Mouse (Mus musculus): ENCODE measurements around the gene Ccdc175. TPM values are rescaled to one million over a fixed set of nuclear protein-coding genes. Genes with fewer than 3 reads are reported as not detected.

Ccdc175 gene
- polyA plus RNA-seq, 1 experiment = not detected

- Histone ChIP-seq H3K4me3 (ENCODE audit: insufficient read depth, low read length) (no peak overlapping the region), H3K4me1 (ENCODE audit: control insufficient read depth, insufficient read depth, low read length) (no peaks in the 10 kb centered on the region), H3K27ac (ENCODE audit: insufficient read depth, low read length) (no peak overlapping the region)
- TF ChIP-seq CTCF (IDR thresholded peaks at IDR 0.05; ENCODE audit: borderline replicate concordance, insufficient read depth, low read length) = no peak
- no peak for TF ChIP-seq POLR2A (IDR thresholded peaks at IDR 0.05; ENCODE audit: low read depth, low read length)
Measured at GRCm38 (mm10) chr12:72104525-72105281, 80.1 kb downstream of the Ccdc175 start.

- Histone ChIP-seq H3K27ac (ENCODE audit: insufficient read depth, low read length) (no peak overlapping the region), H3K4me1 (ENCODE audit: control insufficient read depth, insufficient read depth, low read length) (no peaks in the 10 kb centered on the region), H3K4me3 (ENCODE audit: insufficient read depth, low read length) (no peak overlapping the region)
- TF ChIP-seq POLR2A (IDR thresholded peaks at IDR 0.05; ENCODE audit: low read depth, low read length) = no peak
Measured at GRCm38 (mm10) chr12:72104027-72104426, 80.8 kb downstream of the Ccdc175 start.

GRCm38 (mm10) chr12:72102776-72103175, 82.1 kb downstream of the Ccdc175 start:
- no peak for TF ChIP-seq POLR2A (IDR thresholded peaks at IDR 0.05; ENCODE audit: low read depth, low read length)
- TF ChIP-seq CTCF (IDR thresholded peaks at IDR 0.05; ENCODE audit: borderline replicate concordance, insufficient read depth, low read length) = no peak
- Histone ChIP-seq H3K4me1 (ENCODE audit: control insufficient read depth, insufficient read depth, low read length) (no peaks in the 10 kb centered on the region), H3K27ac (ENCODE audit: insufficient read depth, low read length) (no peak overlapping the region), H3K4me3 (ENCODE audit: insufficient read depth, low read length) (no peak overlapping the region)

GRCm38 (mm10) chr12:72096966-72097365, 87.9 kb downstream of the Ccdc175 start:
- Histone ChIP-seq H3K4me1 (ENCODE audit: control insufficient read depth, insufficient read depth, low read length) (no peaks in the 10 kb centered on the region), H3K27ac (ENCODE audit: insufficient read depth, low read length) (no peak overlapping the region), H3K4me3 (ENCODE audit: insufficient read depth, low read length) (no peak overlapping the region)
- TF ChIP-seq CTCF (IDR thresholded peaks at IDR 0.05; ENCODE audit: borderline replicate concordance, insufficient read depth, low read length) (no peak), POLR2A (IDR thresholded peaks at IDR 0.05; ENCODE audit: low read depth, low read length) (no peak)

GRCm38 (mm10) chr12:72089802-72090201, 95.0 kb downstream of the Ccdc175 start:
- H3K4me1 ChIP-seq (ENCODE audit: control insufficient read depth, insufficient read depth, low read length) = no peaks in the 10 kb centered on the region
- TF ChIP-seq CTCF (IDR thresholded peaks at IDR 0.05; ENCODE audit: borderline replicate concordance, insufficient read depth, low read length) (no peak), POLR2A (IDR thresholded peaks at IDR 0.05; ENCODE audit: low read depth, low read length) (no peak)
- H3K4me3 ChIP-seq (ENCODE audit: insufficient read depth, low read length) = no peak overlapping the region
- H3K27ac ChIP-seq (ENCODE audit: insufficient read depth, low read length) = no peak overlapping the region

GRCm38 (mm10) chr12:72086166-72086825, 98.5 kb downstream of the Ccdc175 start:
- Histone ChIP-seq H3K4me1 (ENCODE audit: control insufficient read depth, insufficient read depth, low read length) (no peaks in the 10 kb centered on the region), H3K4me3 (ENCODE audit: insufficient read depth, low read length) (peak overlapping the region; percentile 74), H3K27ac (ENCODE audit: insufficient read depth, low read length) (peak overlapping the region; percentile 84)
- TF ChIP-seq POLR2A (IDR thresholded peaks at IDR 0.05; ENCODE audit: low read depth, low read length) = peak; percentile 72
- TF ChIP-seq CTCF (IDR thresholded peaks at IDR 0.05; ENCODE audit: borderline replicate concordance, insufficient read depth, low read length) = no peak

GRCm38 (mm10) chr12:72085329-72086165, 99.3 kb downstream of the Ccdc175 start, which contains the start of the genes L3hypdh and Jkamp:
Gene L3hypdh, minus strand, starts transcription at chr12:72085439.
Gene Jkamp, plus strand, starts transcription at chr12:72085589.
- H3K4me3 ChIP-seq (ENCODE audit: insufficient read depth, low read length) = peak within 1 kb of the TSS; percentile 74
- no peak for TF ChIP-seq CTCF (IDR thresholded peaks at IDR 0.05; ENCODE audit: borderline replicate concordance, insufficient read depth, low read length)
- TF ChIP-seq POLR2A (IDR thresholded peaks at IDR 0.05; ENCODE audit: low read depth, low read length) = peak; percentile 70
- H3K4me1 ChIP-seq (ENCODE audit: control insufficient read depth, insufficient read depth, low read length) = no peaks in the 10 kb centered on the region
- peak within 1 kb of the TSS; percentile 84 for H3K27ac ChIP-seq (ENCODE audit: insufficient read depth, low read length)

GRCm38 (mm10) chr12:72085024-72085328, 99.9 kb downstream of the Ccdc175 start:
- H3K4me3 ChIP-seq (ENCODE audit: insufficient read depth, low read length) = peak overlapping the region; percentile 46
- TF ChIP-seq CTCF (IDR thresholded peaks at IDR 0.05; ENCODE audit: borderline replicate concordance, insufficient read depth, low read length) (no peak), POLR2A (IDR thresholded peaks at IDR 0.05; ENCODE audit: low read depth, low read length) (no peak)
- no peaks in the 10 kb centered on the region for H3K4me1 ChIP-seq (ENCODE audit: control insufficient read depth, insufficient read depth, low read length)
- H3K27ac ChIP-seq (ENCODE audit: insufficient read depth, low read length) = 0 out of 2 replicates have a peak overlapping the region, but pooled peaks have one; percentile 8

GRCm38 (mm10) chr12:72084261-72085023, 100.4 kb downstream of the Ccdc175 start:
- Histone ChIP-seq H3K27ac (ENCODE audit: insufficient read depth, low read length) (0 out of 2 replicates have a peak overlapping the region, but pooled peaks have one; percentile 8), H3K4me1 (ENCODE audit: control insufficient read depth, insufficient read depth, low read length) (no peaks in the 10 kb centered on the region), H3K4me3 (ENCODE audit: insufficient read depth, low read length) (peak overlapping the region; percentile 46)
- TF ChIP-seq CTCF (IDR thresholded peaks at IDR 0.05; ENCODE audit: borderline replicate concordance, insufficient read depth, low read length) (no peak), POLR2A (IDR thresholded peaks at IDR 0.05; ENCODE audit: low read depth, low read length) (peak; percentile 50)

All from embryonic fibroblast, embryonic 13.5 days (primary cell).